Mouse (Mus musculus) ES-Bruce4 (cell line): ENCODE results near the gene Gm3250. TPM values are rescaled to one million over a fixed set of nuclear protein-coding genes. Genes with fewer than 3 reads are reported as not detected.
"Not testable (repeated sequence)": the region's sequence is repeated elsewhere in the genome, so short reads cannot be mapped to it uniquely, and the experiment has no call there.

Experiments
- H3K27ac ChIP-seq: 2 replicates; pipeline ENCODE4 v1.5.1; 2012; ENCODE audit warnings: low read length, inconsistent platforms; ENCODE audit not compliant: insufficient read depth
- H3K27me3 ChIP-seq: 2 replicates; pipeline ENCODE4 v1.6.1; 2012; ENCODE audit warnings: mild to moderate bottlenecking, low read length, inconsistent platforms; ENCODE audit not compliant: control insufficient read depth, poor library complexity, insufficient read depth, severe bottlenecking
- H3K36me3 ChIP-seq: 2 replicates; pipeline ENCODE4 v1.6.1; 2012; ENCODE audit warnings: inconsistent platforms, mild to moderate bottlenecking, low read length, moderate library complexity; ENCODE audit not compliant: control insufficient read depth, poor library complexity, insufficient read depth, severe bottlenecking
- H3K4me1 ChIP-seq: one replicate; pipeline ENCODE4 v1.8.1; 2011; ENCODE audit warnings: low read length; ENCODE audit not compliant: control insufficient read depth, insufficient read depth
- H3K4me3 ChIP-seq: 2 replicates; pipeline ENCODE4 v1.5.1; 2011; ENCODE audit warnings: low read depth, mild to moderate bottlenecking, low read length
- H3K9ac ChIP-seq: 2 replicates; pipeline ENCODE4 v1.6.1; 2012; ENCODE audit warnings: low read depth, mild to moderate bottlenecking, inconsistent platforms; ENCODE audit not compliant: poor library complexity, severe bottlenecking
- H3K9me3 ChIP-seq: replicated peaks from 2 replicates; pipeline ENCODE4 v1.6.1; 2012; ENCODE audit warnings: mild to moderate bottlenecking, low read length, inconsistent platforms; ENCODE audit not compliant: control insufficient read depth, poor library complexity, insufficient read depth, severe bottlenecking
- CTCF ChIP-seq: IDR thresholded peaks from one replicate; pipeline ENCODE4 v1.8.1; 2011; ENCODE audit warnings: low read depth, low read length
- EP300 ChIP-seq: IDR thresholded peaks from 2 replicates; pipeline ENCODE4 v1.6.1; 2011; ENCODE audit warnings: low read depth, low read length; ENCODE audit not compliant: insufficient read depth
- POLR2A ChIP-seq: IDR thresholded peaks from one replicate; pipeline ENCODE4 v1.8.1; 2011; ENCODE audit warnings: low read length; ENCODE audit not compliant: insufficient read depth
- polyA plus RNA-seq: library from polyadenylated mRNA; stranded (reverse); fragments of >200 nt; gene quantifications from 2 replicates; pipeline ENCODE4 v1.2.4, GENCODE M21; 2011; ENCODE audit warnings: low read depth; ENCODE audit not compliant: missing spikeins, insufficient read depth, insufficient read length

Gene Gm3250
- polyA plus RNA-seq: not detected in 2 replicates

DNA sequence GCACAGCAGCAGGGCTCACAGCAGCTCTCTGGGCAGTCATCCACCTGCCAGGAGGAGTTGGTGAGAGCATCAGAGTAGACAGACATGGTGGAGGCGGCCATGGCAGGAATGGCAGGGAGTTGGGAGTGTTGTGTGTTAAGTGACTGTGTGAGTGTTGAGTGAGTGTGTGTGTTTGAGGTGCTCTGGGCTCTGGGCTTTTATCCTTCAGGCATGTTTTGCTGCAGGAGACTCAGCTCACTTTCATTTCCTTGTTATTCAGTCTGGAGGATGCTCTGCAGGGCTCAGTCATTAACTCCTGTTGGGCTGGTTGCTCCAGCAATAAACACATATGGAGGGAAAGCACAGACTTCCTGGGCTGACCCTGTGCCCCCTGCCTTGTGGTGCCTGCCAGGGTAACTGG, at the start of gene Gm3250:
Gene Gm3250 (minus strand): TSS at position 101 of the 400 bp plus-strand sequence.
- H3K4me3 ChIP-seq, H3K4me1 ChIP-seq, H3K9me3 ChIP-seq, H3K27ac ChIP-seq, H3K27me3 ChIP-seq, H3K36me3 ChIP-seq, H3K9ac ChIP-seq: not testable (repeated sequence)

DNA sequence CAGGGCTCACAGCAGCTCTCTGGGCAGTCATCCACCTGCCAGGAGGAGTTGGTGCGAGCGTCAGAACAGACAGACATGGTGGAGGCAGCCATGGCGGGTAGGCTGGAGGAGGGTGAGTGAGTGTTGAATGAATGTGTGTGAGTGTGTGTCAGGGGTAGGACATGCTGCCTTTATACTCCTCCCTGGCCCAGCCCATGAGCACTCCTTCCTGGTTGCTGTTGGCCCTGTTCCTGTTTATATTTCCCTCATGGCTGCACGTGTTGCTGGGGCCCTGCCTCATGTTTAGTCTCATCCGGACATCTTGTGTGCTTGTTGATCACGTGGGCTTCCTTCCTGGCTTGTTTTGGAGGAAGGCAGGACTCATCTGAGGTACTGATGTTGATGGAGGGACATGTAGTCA, 44.6 kb upstream of the Gm3250 start, which contains the start of gene Krtap10-4:
Gene Krtap10-4 (minus strand): TSS at position 145 of the 400 bp plus-strand sequence.
- Histone ChIP-seq H3K4me3 (no peak within 1 kb of the TSS), H3K36me3 (no peaks in the 10 kb centered on the region), H3K27me3 (no peaks in the 10 kb centered on the region), H3K9ac (no peak within 1 kb of the TSS), H3K27ac (no peak within 1 kb of the TSS), H3K9me3 (no peaks in the 10 kb centered on the region), H3K4me1 (no peaks in the 10 kb centered on the region)
- TF ChIP-seq POLR2A: no peak
- no peak for TF ChIP-seq CTCF
- TF ChIP-seq EP300: no peak

DNA sequence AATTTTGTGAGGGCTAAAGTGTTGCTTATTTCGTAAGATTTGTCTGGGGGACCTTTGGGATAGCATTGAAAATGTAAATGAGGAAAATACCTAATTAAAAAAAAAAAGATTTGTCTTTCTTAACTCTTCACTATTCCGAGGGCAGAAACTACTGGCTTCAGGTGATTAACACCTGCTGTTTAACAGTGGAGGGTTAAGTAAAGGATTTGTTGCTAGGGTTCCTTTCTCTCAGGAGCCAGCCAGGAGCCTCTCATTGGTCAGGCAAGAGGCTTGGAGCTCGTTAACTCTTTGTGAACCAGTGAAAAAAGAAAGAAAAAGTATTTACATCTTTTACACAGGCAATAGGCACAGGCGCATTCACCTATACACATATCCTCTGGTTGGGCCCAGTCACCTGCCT, 36.9 kb upstream of the Gm3250 start:
- no peak overlapping the region for H3K4me3 ChIP-seq
- no peaks in the 10 kb centered on the region for H3K4me1 ChIP-seq
- H3K27ac ChIP-seq: no peak overlapping the region
- H3K9ac ChIP-seq: no peak overlapping the region
- no peaks in the 10 kb centered on the region for H3K9me3 ChIP-seq
- H3K36me3 ChIP-seq: no peaks in the 10 kb centered on the region
- H3K27me3 ChIP-seq: no peaks in the 10 kb centered on the region
- no peak for TF ChIP-seq POLR2A
- no peak for TF ChIP-seq EP300
- no peak for TF ChIP-seq CTCF

DNA sequence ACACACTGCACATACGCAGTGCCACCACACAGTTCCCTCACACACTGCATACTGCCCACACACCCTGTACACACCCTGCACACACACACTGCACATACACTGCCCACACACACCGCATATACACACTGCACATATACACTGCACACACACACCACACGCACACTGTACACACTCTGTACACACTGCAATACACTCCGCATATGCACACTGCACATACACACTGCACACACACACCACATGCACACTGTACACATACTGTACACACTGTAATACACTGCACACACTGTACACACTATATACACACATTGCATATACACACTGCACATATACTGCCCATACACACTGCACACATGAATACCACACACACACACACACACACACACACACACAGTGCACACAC, 36.2 kb upstream of the Gm3250 start:
- Histone ChIP-seq H3K9me3 (no peaks in the 10 kb centered on the region), H3K27ac (no peak overlapping the region), H3K27me3 (no peaks in the 10 kb centered on the region), H3K4me3 (no peak overlapping the region), H3K9ac (no peak overlapping the region), H3K36me3 (no peaks in the 10 kb centered on the region), H3K4me1 (no peaks in the 10 kb centered on the region)
- no peak for TF ChIP-seq POLR2A
- no peak for TF ChIP-seq EP300
- TF ChIP-seq CTCF: no peak

DNA sequence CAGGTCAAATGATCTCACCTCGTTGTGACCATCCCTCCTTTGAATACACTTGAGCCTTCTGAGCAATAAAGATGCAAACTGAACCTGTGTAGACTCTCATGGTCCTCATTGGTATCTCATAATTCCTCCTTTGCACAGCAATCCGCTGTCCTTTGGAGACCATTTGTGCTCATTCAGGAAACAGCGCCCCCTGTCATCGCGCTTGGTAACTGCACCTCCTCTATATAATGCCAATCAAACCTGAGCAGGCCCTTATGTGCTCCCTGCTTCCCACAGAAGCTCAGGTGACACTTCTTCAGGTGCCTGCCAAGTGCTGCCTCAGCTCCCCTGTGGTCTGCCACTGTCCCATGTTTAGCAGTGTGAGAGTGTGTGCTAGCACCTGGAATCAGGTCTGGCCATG, 33.2 kb upstream of the Gm3250 start:
- H3K4me1 ChIP-seq: no peaks in the 10 kb centered on the region
- TF ChIP-seq CTCF: peak; percentile 51
- TF ChIP-seq EP300: no peak
- no peak for TF ChIP-seq POLR2A
- H3K27ac ChIP-seq: no peak overlapping the region
- H3K4me3 ChIP-seq: no peak overlapping the region
- no peaks in the 10 kb centered on the region for H3K9me3 ChIP-seq
- H3K36me3 ChIP-seq: no peaks in the 10 kb centered on the region
- H3K27me3 ChIP-seq: no peaks in the 10 kb centered on the region
- no peak overlapping the region for H3K9ac ChIP-seq

DNA sequence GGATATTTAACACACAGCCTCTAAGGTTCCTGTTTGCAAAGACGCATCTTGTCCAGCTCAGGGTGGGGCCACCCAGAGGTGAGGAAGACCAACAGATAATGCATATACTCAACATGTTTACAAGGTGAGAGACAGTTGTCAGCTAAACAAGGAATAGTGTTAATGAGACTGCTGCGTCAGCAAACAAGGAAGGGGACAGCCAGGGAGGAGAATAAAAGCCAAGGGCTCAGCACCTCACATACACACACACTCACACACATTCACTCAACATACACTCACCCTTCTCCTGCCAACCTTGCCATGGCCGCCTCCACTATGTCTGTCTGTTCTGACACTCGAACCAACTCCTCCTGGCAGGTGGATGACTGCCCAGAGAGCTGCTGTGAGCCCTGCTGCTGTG, 32.0 kb upstream of the Gm3250 start, which contains the start of gene Gm2696:
Gene Gm2696 (plus strand): TSS at position 301 of the 400 bp plus-strand sequence.
- Histone ChIP-seq H3K27ac (no peak within 1 kb of the TSS), H3K4me1 (no peaks in the 10 kb centered on the region), H3K9me3 (peaks cover 8% of the 10 kb centered on the region), H3K36me3 (no peaks in the 10 kb centered on the region), H3K9ac (no peak within 1 kb of the TSS), H3K4me3 (no peak within 1 kb of the TSS), H3K27me3 (no peaks in the 10 kb centered on the region)
- TF ChIP-seq POLR2A (no peak), CTCF (no peak), EP300 (no peak)
